Mouse (Mus musculus) liver, embryonic 11.5 days (tissue): ENCODE measurements around the gene Snrnp200. TPM values are rescaled to one million over a fixed set of nuclear protein-coding genes. Genes with fewer than 3 reads are reported as not detected.

Source experiments
- polyA plus RNA-seq: library from polyadenylated mRNA; unstranded; fragments of >200 nt; fragmentation: Nextera tagmentation; extraction: Ambion mirVana; gene quantifications from 2 replicates; pipeline ENCODE4 v1.2.1, GENCODE M21; 2014

Snrnp200 gene
- polyA plus RNA-seq, 1 experiment from 2014 or later, result 75.3 TPM

Other genes with a start within 250 kb of the Snrnp200 start
- 13.3 and 13.9 TPM in 2 replicates for gene Ap4e1, start 199.7 kb upstream of the Snrnp200 start, polyA plus RNA-seq
- gene Blvra, start 137.7 kb upstream of the Snrnp200 start, polyA plus RNA-seq, result 69.6 and 78.2 TPM in 2 replicates
- gene Ncaph, start 74.4 kb upstream of the Snrnp200 start, polyA plus RNA-seq, result 89.9 and 105 TPM in 2 replicates
- 32.1 and 33.4 TPM in 2 replicates for gene Itpripl1, start 64.9 kb upstream of the Snrnp200 start, polyA plus RNA-seq
- 2.4 and 2.7 TPM in 2 replicates for gene 1810024B03Rik, start 106 bp upstream of the Snrnp200 start, polyA plus RNA-seq
- gene Ciao1, start 39.4 kb downstream of the Snrnp200 start, polyA plus RNA-seq, result 72.1 and 72.6 TPM in 2 replicates
- 16.9 and 18.2 TPM in 2 replicates for gene Tmem127, start 39.5 kb downstream of the Snrnp200 start, polyA plus RNA-seq
- 88.9 and 99.6 TPM in 2 replicates for gene Stard7, start 61.8 kb downstream of the Snrnp200 start, polyA plus RNA-seq
- gene Dusp2, start 127.8 kb downstream of the Snrnp200 start, polyA plus RNA-seq, result 8.8 and 10.1 TPM in 2 replicates
- gene Astl, start 130.3 kb downstream of the Snrnp200 start, polyA plus RNA-seq, result not detected in 2 replicates
- 20.1 and 20.7 TPM in 2 replicates for gene Adra2b, start 154.8 kb downstream of the Snrnp200 start, polyA plus RNA-seq
- 0.43 and 0.92 TPM in 2 replicates for gene Gpat2, start 216.8 kb downstream of the Snrnp200 start, polyA plus RNA-seq
- 16.6 and 19.9 TPM in 2 replicates for gene Fahd2a, start 236.2 kb downstream of the Snrnp200 start, polyA plus RNA-seq